Mouse (Mus musculus) heart, postnatal 36 days (tissue): ENCODE results near the gene Ggn. TPM values are rescaled to one million over a fixed set of nuclear protein-coding genes. Genes with fewer than 3 reads are reported as not detected.
"Not testable (repeated sequence)": the region's sequence is repeated elsewhere in the genome, so short reads cannot be mapped to it uniquely, and the experiment has no call there.

Source experiments
- DNase-seq, 2 experiments: peaks; one replicate each; pipeline ENCODE4 v3.0.0; 2021 to 2022
- intact Hi-C: fragments of 180-260 bp; cut with DNase I; formaldehyde crosslinking; loops from one replicate; pipeline ENCODE4 v1.15.1; 2025
- total RNA-seq, 2 experiments: library from RNA; stranded (reverse); gene quantifications; 2 replicates each; pipeline ENCODE4 v1.2.3; 2021

Ggn gene
- total RNA-seq, 2 experiments from 2014 or later, result 0.19 to 0.31 TPM

DNA sequence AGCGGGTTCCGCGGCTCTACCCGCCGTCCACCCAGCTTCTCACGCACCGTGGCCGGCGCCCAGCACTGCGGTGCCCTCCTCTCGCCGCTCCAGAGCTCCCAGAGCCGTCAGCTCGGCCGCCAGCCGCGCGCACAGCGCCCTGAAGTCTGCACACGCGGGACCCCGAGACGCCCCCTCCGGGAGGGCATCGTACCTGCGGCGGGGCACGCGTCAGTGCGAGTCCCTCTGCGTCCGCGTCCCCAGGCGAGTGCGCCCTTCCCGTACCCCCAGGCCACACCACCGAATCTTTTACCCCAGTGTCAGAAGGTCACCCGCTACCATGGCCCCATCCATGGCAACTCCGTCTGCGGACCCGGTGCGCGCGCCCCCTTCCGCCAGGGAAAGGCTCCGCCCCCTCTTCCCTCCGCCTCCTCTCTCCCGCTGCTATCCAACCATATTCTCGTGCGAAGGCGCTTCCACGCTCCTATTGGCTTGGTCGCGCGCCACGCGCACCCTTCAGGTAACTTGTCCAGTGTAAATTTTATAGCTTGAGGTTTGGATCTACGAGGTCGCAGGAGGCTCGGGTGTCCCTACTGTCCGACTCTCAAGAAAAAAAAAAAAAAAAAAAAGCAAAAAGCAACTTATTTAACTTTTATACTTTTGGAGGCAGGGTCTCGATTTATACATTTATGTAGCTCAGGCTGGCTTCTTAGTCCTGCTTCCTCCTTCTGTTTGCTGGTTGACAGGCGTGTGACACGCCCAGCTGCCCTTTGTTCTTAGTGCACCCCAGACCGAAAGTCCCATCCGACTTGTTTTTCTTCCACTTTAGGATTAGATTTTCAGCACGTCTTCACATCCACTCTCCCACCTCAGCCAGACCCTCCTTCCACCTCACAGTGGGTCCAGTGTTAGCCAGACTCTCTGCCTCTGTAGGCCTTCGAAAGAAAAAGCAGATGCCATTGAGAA is 13.9 kb upstream of the Ggn start, which contains the start of gene Fam98c:
TSS of gene Fam98c (minus strand) at position 397 of the 945 bp plus-strand sequence.
- intact Hi-C loops, result no loop called here
- peak; percentile 83 for DNase-seq

DNA sequence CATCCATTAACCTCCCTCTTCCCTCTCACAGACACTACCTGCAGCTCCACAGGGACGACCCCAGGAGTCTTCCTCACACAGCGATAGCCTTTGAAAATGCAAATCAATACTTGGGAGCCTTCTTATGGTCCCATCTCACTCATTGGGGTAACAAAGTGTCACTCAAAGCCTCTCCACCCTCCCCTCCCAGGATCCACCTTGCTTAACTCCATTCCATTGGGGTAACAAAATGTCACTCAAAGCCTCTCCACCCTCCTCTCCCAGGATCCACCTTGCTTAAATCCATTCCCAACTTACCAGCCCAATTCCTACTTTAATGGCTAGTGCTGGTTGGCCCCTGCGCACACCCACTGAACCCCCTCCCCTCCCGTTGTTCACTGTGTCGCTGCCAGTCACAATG is 11.7 kb upstream of the Ggn start:
- intact Hi-C loops, result loop anchor here (2.0 kb wide), 1 partner anchor 19 kb away; no protein-coding TSS in a partner anchor
- DNase-seq, result no peak

DNA sequence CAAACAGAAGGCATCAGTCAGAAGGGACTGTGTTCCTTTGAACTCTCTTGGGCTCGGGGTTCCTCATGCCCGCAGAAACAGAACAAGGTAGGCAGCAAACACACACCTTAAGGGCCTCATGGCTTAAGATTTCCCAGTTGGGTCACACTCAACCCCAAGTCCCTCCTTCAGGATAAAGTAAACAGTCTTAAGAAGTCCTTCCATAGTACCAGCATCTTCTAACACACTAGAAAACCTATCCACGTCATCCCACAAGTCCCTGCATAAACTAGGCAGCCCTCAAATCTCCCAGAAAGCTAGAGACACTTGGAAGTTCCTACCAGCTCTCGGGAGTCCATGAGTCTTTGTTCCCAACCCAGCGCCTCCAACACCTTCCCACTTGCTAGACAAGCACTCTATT is 7.7 kb upstream of the Ggn start:
- intact Hi-C loops, result no loop called here
- DNase-seq, result no peak

DNA sequence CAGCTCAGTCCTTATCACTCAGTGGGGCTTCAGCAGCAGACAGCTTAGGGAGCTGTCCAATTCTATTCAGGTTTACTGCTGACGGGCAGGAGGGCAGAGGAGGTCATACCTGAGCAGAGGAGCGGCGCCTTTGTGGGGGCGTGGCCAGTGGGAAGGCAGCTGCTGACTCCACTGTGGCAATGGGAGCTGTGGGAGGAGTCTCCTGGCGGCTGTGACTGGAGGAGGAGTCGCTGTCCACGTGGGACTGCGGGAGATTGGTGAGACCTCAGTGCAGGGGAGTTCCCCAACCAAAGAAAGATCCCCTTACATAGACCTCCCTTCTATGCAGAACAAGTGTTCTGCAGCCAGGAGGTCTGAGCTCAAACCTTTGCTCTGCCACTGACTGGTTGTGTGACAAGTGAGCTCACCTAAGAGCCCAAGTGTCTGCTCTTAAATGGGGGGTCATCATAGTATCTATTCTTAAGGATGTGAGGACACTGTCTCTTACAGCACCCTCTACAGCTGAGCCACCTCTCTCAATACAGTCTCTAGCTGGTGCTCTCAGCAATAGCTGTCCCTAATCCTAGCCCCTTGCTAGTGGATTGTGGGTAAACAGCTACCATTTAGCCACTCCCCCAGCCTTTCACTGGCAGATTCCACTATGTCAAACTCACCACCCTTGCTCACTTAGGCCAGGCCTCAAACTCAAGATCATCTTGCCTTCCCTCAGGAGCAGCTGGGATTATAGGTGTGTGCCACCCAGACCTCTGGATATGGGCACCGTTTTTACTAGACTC is 7.1 kb upstream of the Ggn start:
- intact Hi-C loops, result no loop called here
- DNase-seq, result no peak

DNA sequence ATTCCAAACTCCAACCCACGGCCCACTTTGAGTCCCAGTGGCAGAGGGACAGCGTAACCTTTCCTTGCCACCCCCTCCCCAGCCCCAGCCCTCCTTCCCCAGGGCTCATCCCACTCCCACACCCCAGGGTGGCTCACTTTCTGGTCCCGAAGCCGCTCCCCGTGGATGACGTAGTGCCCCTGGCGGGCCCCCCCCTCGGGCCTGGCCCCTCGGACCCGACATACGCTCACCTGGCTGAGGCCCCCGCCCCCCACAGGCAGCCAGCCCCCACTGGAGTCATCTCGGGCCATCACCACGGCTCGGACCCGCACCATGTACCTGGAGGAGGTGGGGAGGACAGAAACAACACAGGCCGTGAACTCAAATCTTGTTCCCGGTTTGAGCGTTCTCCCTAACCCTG is 2.4 kb upstream of the Ggn start:
- DNase-seq, result no peak
- intact Hi-C loops, result no loop called here

DNA sequence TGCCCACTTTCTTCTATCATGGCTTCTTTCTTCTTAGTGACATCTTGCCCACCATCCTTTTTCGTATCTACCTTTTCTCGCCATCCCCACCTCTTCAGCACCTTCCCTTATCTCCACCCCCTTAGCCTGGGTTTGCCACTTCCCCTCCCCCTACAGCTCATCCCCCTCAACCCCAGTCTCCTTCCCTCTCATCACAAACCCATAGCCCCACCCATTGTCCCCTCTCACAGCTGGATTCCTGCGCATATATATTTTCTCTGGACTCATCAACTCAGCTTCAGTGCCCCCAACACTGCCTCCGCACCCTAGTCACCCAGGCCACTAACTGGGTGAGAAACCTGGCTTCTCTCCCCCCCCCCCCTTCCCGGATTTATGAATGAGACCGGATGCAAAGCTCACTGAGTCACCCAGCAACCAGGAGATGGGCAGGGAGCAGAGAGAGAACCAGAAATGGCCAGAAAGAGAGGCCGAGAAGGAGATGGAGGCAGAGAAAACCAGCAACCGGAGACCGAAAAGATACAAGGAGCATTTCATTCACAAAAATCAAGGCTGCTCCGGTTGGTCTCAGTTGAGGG is 1.8 kb upstream of the Ggn start:
- intact Hi-C loops, result no loop called here
- DNase-seq, result no peak

DNA sequence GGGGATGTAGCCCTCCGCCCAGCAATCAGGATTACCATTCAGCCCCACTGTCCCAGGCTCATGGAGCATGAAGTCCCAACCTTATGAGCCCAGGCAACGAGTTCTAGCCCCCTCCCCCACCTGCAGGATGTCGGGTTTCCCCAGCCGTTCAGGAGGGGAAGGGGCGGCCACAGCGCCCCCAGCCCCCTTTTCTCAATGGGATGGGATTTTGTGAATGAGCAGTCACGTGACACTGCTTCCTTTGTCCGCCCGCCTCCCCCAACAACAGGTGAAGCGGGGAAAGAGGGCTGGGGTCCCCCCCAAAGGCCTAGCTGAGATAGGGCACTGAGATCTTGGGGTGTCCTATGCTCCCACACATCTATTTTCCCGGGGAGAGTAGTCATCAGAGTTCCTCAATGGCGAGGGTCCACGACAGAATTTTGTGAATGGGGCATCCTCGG is 1.2 kb upstream of the Ggn start:
- DNase-seq, result no peak
- intact Hi-C loops, result no loop called here

DNA sequence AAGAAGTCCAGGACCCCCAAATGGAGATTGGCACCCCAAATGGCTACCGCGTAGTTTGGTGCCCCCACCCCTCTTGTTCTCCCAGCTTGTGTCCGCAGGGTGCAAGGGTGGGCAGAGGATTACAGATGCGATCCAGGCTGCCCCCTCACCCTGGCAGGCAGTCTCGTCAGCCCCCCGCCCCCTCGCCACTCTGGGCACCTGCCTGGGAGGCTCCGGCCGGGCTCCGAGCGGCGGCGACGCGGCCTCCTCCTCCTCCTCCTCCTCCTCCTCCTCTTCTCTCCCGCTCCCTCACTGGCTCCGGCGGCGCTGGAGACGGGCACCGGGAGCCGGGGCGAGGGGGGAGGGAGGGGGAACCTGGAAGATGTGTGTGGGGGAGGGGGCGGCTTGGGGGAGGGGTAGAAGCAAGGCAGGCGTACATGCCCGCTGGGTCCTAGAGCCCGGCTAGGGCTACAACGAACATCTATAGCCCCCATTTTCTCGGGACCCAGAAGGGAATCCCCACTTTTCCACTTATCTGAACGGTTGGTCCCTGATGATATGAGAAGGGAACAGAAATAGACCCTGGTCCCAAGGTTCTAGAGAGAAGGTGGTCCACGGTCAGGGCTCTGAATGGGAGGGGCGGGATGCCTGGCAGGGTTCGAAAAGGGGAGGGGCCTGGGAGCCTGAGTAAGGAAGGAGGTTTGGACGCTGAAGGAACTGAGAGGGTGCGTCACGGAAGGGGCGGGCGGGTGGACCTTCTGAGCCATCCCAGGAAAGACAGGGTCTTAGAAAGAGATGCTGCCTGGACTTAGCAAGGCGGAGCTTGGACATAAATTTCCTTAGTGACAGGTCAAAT is 562 bp upstream of the Ggn start:
- DNase-seq, result peak; percentile 77
- intact Hi-C loops, result loop anchor here (10.0 kb wide), 2 partner anchors 355 to 405 kb away; partner anchors contain the start of genes Nfkbib and Sirt2

DNA sequence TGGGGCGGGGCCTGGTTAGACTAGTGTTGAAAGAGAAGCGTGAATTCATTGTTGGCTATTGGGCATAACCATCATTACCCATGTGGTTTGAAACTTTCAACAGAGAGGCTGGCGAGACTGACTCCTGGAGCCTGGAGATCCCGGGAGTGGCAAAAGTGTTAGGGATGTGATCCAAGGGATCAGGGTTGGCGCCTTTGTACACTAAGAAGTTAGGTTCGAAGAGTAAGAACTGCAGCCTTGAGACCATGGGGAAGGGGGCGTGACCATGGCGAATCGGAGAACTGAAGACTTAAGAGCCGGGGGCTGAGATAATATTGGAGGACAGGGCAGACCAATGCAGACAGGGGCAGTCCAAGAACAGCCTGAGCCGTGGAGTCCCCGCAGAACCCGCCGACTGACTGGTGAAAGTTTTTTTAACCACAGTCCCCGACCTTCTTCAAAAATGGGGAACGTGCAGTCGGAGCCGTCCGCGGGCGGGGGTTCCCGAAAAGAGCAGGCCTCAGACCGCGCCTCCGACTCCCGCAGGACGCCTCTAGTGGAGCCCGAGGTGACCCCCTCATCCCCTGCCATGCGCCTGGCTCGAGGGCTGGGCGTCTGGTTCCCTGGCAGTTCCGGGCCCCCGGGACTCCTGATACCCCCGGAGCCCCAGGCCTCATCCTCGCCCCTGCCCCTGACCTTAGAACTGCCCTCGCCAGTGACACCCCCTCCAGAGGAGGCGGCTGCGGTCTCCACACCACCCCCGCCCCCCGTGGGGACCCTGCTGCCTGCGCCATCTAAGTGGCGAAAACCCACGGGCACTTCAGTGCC is 948 bp downstream of the Ggn start:
- intact Hi-C loops, result loop anchor here (10.0 kb wide), 2 partner anchors 354 to 406 kb away; partner anchors contain the start of genes Nfkbib and Sirt2
- DNase-seq, result peak in 1 of 2 experiments; percentile 24

DNA sequence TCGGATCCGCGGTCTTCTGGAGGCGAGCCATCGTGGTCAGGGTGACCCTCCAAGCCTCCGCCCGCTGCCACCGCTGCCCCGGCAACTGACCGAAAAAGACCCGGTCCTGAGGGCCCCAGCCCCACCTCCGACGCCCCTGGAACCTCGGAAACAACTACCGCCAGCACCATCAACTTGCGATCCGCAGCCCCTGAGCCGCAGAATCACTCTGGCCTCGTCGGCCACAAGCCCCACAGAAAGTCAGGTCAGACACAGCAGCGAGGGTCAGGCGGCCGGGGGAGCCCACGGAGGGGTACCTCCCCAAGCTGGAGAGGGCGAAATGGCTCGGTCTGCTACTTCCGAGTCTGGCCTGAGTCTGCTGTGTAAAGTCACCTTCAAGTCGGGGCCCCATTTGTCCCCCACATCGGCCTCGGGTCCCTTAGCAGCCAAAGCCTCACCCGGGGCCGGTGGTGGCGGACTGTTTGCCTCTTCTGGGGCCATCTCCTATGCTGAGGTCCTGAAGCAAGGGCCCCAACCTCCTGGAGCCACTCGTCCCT is 1.6 kb downstream of the Ggn start:
- no peak for DNase-seq
- intact Hi-C loops, result loop anchor here (10.0 kb wide), 2 partner anchors 353 to 407 kb away; partner anchors contain the start of genes Nfkbib and Sirt2

DNA sequence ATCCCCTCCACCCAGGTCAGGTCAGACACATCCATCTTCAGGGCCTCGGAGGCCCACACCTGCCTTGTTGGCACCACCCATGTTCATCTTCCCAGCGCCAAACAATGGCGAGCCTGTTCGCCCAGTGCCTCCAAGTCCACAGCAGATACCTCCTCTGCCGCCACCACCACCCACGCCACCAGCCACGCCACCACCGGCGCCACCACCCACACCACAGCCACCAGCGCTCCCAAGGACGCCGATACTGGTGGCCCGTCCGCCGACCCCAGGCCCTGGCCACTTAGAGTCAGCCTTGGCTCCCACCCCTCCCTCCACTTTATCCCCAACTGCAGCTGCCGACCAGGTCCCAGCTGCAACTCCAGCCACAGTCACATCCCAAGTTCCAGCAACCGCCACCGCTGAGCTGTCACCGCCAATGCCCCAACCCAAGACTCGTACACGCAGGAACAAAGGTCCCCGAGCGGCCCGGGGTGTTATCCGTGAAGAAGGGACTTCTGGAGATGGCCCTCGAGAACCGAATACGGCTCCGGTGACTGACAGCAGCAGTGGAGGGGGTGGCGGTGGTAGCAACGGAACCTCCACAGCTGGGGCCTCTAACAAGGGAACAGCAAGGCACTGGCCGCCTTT is 2.5 kb downstream of the Ggn start:
- DNase-seq, result no peak
- intact Hi-C loops, result loop anchor here (10.0 kb wide), 2 partner anchors 352 to 408 kb away; partner anchors contain the start of genes Nfkbib and Sirt2

DNA sequence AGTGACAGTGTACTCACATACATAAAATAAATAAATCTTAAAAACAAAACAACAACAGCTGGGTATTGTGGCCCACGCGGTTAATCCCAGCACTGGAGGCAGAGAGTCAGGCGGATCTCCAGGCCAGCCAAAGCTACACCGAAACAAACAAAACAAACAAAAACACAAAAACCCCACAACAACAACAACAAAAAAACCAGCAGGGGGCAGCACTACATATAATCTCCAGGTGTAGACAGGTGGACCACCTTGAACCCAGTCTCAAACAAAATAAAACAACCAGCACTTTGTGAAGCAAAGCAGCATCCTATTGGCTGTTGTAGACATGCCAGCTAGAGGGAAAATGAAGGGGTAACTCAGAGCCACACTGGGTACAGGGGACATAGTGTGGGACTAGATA is 8.1 kb downstream of the Ggn start:
- no peak for DNase-seq
- intact Hi-C loops, result loop anchor here (10.0 kb wide), 2 partner anchors 347 to 413 kb away; partner anchors contain the start of genes Nfkbib and Sirt2

DNA sequence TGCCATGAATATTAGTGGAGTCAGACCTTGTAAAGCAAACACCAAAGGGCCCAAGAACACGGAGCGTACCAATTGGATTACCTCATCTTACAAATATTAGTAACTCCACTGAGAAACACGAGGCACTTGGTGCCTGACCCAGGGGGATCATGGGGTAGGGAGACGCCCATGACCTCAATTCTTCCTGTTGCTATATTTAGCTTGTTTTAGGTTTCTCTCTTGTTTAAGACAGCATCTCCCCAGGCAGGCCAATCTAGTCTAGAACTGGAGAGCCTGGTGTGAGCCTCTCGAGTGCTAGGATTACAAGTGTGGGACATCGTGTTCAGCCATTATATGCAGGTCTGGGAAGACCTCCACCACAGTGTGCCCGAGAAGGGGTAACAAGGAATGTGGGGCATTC is 9.3 kb downstream of the Ggn start:
- intact Hi-C loops, result loop anchor here (10.0 kb wide), 2 partner anchors 345 to 415 kb away; partner anchors contain the start of genes Nfkbib and Sirt2
- DNase-seq, result no peak

DNA sequence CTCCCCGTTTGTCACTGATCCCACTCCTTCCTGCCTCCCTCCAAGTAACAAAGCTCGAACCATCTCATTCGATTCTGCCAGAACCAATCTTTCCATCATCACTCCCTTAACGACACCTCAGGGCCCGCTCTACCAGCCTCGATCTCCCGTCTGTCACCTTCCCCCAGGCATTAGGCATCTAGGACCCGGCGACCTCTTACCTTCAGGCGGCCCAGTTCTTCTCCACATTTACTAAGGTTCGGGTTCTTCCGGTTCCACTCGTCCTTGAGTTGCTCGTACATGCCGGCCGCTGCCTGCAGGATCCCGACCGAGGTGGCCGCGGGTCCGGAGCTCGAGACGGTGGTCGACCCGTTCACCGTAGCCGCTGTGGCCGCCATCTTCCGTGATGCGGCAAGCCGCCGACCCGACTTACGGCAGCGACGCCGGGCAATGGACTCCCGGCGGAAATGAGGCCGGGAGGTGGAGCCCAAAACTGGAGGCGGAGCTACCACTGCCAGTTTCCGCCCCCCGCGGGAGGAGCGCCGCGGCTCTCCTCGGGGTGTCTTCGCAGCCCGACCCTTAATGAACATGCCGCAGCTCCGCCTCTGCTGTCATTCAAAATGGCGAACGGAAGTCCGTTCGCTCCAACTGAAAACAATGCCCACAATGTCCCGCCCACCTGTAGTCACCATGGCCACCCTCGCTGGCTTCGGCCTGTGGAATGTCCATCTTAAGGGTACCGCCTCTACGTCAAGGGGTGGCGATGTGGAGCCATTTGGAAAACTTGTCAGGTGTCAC is 10.3 kb downstream of the Ggn start, which contains the start of gene Psmd8:
TSS of gene Psmd8 (minus strand) at position 625 of the 777 bp plus-strand sequence.
- peak; percentile 96 for DNase-seq
- intact Hi-C loops, result loop anchor here (2.0 to 5.0 kb wide), 3 partner anchors 52 to 117 kb away; partner anchors contain the start of gene Kcnk6

DNA sequence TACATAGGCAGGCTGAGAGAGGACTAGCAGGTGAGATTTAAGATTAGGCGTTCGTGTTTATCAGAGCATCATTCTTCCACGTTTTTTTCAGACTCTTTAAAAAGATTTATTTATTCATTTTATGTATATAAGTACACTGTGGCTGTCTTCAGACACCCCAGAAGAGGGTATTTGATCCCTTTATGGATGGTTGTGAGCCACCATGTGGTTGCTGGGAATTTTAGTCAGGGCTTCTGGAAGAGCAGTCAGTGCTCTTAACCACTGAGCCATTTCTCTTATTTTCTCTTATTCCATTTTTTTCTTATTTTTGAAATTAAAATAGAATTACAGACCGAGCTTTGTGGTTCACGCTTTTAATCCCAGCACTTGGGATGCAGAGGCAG is 10.8 kb downstream of the Ggn start:
- DNase-seq, result no peak
- intact Hi-C loops, result loop anchor here (2.0 to 5.0 kb wide), 3 partner anchors 51 to 116 kb away; partner anchors contain the start of gene Kcnk6

DNA sequence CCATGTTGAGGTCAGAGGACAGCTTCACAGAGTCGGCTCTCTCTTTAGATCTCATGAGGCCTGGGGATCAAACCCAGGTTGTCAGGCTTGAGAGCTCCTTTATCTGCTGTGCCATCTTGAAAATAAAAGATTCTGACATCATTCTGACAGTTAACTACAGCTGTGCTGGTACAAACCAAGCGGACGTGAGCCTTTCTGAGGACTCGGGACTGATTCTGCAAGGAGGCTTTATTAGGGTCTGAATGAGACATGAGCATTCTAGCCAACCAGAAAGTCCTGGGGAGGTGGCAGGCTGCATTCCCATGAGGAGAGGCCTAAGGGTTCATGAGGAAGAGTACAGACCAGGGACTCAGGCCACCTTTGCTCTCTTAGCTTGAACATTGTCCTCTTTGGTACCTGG is 11.3 kb downstream of the Ggn start:
- intact Hi-C loops, result loop anchor here (2.0 to 5.0 kb wide), 3 partner anchors 51 to 115 kb away; partner anchors contain the start of gene Kcnk6
- DNase-seq, result not testable (repeated sequence)

DNA sequence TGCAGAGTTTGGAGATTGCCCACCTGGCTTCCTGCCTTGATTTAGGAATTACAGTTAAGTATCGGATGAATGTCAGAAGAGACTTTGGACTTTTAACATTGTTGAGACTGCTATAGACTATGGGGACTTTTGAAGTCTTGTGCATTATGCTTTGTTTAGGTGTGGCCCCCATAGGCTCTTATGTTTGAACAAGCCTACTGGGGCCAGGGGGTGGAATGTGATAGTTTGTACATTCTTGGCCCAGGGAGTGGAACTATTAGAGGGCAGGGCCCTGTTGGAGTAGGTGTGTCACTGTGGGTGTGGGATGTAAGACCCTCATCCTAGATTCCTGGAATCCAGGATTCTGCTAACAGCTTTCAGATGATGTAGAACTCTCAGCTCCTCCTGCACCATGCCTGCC is 24.2 kb downstream of the Ggn start:
- DNase-seq, intact Hi-C loops: not testable (repeated sequence)
